Mouse (Mus musculus) CH12.LX (cell line): Measurements from ENCODE around the gene Angel2. TPM values are rescaled to one million over a fixed set of nuclear protein-coding genes. Genes with fewer than 3 reads are reported as not detected.

Source experiments
- DNase-seq: peaks from one replicate; pipeline ENCODE4 v3.0.0-alpha.2; 2013; ENCODE audit errors: extremely low read depth
- H3K27ac ChIP-seq: 2 replicates; pipeline ENCODE4 v1.5.1; 2012; ENCODE audit warnings: low read depth, mild to moderate bottlenecking, control low read depth, moderate library complexity; ENCODE audit not compliant: insufficient read depth
- H3K27me3 ChIP-seq: replicated peaks from 2 replicates; pipeline ENCODE3; 2012; ENCODE audit warnings: inconsistent platforms
- H3K36me3 ChIP-seq, 2 experiments: replicated peaks in 1 of 2; 2 replicates each; pipeline versions ENCODE3 to v1.6.1; 2012; ENCODE audit warnings: inconsistent platforms in 1 of 2, low read length in 1 of 2, mild to moderate bottlenecking in 1 of 2, mixed read lengths in 1 of 2, moderate library complexity in 1 of 2; ENCODE audit not compliant: control insufficient read depth in 1 of 2, insufficient read depth in 1 of 2
- H3K4me1 ChIP-seq, 2 experiments: 2 replicates each; pipeline ENCODE4 v1.6.1; 2012; ENCODE audit warnings: inconsistent platforms in 1 of 2, moderate library complexity in 1 of 2; ENCODE audit not compliant: insufficient read depth in 2 of 2, control insufficient read depth in 1 of 2
- H3K4me2 ChIP-seq: 2 replicates; pipeline ENCODE4 v1.6.1; 2012; ENCODE audit warnings: low read depth, mild to moderate bottlenecking, control low read depth; ENCODE audit not compliant: poor library complexity, insufficient read depth, severe bottlenecking
- H3K4me3 ChIP-seq, 3 experiments: fragments of 150-350 bp in 1 of 3; sonication (generic) in 1 of 3; replicated peaks in 1 of 3; 2 replicates each; pipeline versions ENCODE3 to v1.5.1; 2011 to 2012; ENCODE audit warnings: low read depth in 2 of 3, low read length in 2 of 3, mild to moderate bottlenecking in 2 of 3, moderate library complexity in 2 of 3, control low read depth in 1 of 3, improper control_type of control experiment in 1 of 3, inconsistent platforms in 1 of 3, mixed read lengths in 1 of 3; ENCODE audit not compliant: poor library complexity in 1 of 3
- H3K79me2 ChIP-seq: replicated peaks from 2 replicates; pipeline ENCODE4 v1.6.1; 2012; ENCODE audit warnings: mild to moderate bottlenecking, moderate library complexity; ENCODE audit not compliant: control insufficient read depth, poor library complexity, insufficient read depth, severe bottlenecking; ENCODE audit errors: extremely low read depth
- H3K9ac ChIP-seq: 2 replicates; pipeline ENCODE4 v1.6.1; 2012; ENCODE audit warnings: low read depth, mild to moderate bottlenecking, control low read depth, moderate library complexity; ENCODE audit not compliant: insufficient read depth
- H3K9me3 ChIP-seq: replicated peaks from 2 replicates; pipeline ENCODE3; 2012; ENCODE audit warnings: low read length, inconsistent platforms, mixed read lengths
- CHD1 ChIP-seq: IDR thresholded peaks from 2 replicates; pipeline ENCODE4 v1.6.1; 2012; ENCODE audit warnings: low read depth, low read length, improper control_type of control experiment, inconsistent platforms
- CTCF ChIP-seq, 2 experiments: IDR thresholded peaks in 1 of 2; conservative IDR thresholded peaks in 1 of 2; 2 replicates each; pipeline ENCODE4 v1.5.1; 2011 to 2012; ENCODE audit warnings: low read depth in 2 of 2, low read length in 2 of 2, improper control_type of control experiment in 1 of 2, inconsistent platforms in 1 of 2, mild to moderate bottlenecking in 1 of 2, moderate library complexity in 1 of 2
- E2F4 ChIP-seq: IDR thresholded peaks from 2 replicates; pipeline ENCODE4 v1.6.1; 2011; ENCODE audit warnings: low read depth, low read length, improper control_type of control experiment; ENCODE audit not compliant: insufficient replicate concordance
- GABPA ChIP-seq: IDR thresholded peaks from 2 replicates; pipeline ENCODE4 v1.6.1; 2012; ENCODE audit warnings: low read depth, low read length, improper control_type of control experiment, inconsistent platforms; ENCODE audit not compliant: insufficient replicate concordance
- HCFC1 ChIP-seq: IDR thresholded peaks from 2 replicates; pipeline ENCODE4 v1.6.1; 2012; ENCODE audit warnings: low read depth, mild to moderate bottlenecking, inconsistent platforms, low read length, improper control_type of control experiment
- IRF4 ChIP-seq: IDR thresholded peaks from 2 replicates; pipeline ENCODE4 v1.6.1; 2014; ENCODE audit warnings: low read depth, mild to moderate bottlenecking, inconsistent platforms, low read length, improper control_type of control experiment
- JUN ChIP-seq: IDR thresholded peaks from 2 replicates; pipeline ENCODE4 v1.6.1; 2011; ENCODE audit warnings: low read depth, mild to moderate bottlenecking, low read length, improper control_type of control experiment, moderate library complexity; ENCODE audit not compliant: insufficient read depth
- MAFK ChIP-seq: IDR thresholded peaks from 2 replicates; pipeline ENCODE4 v1.6.1; 2011; ENCODE audit warnings: low read length, improper control_type of control experiment; ENCODE audit not compliant: insufficient replicate concordance
- MAX ChIP-seq: IDR thresholded peaks from 2 replicates; pipeline ENCODE4 v1.6.1; 2011; ENCODE audit warnings: low read length, improper control_type of control experiment
- PAX5 ChIP-seq: IDR thresholded peaks from 2 replicates; pipeline ENCODE4 v1.6.1; 2012; ENCODE audit warnings: low read length, inconsistent platforms, mixed read lengths
- POLR2A ChIP-seq: IDR thresholded peaks from 2 replicates; pipeline ENCODE4 v1.6.1; 2011; ENCODE audit warnings: low read depth, mild to moderate bottlenecking, improper control_type of control experiment, low read length
- POLR2AphosphoS2 ChIP-seq: IDR thresholded peaks from 2 replicates; pipeline ENCODE4 v1.6.1; 2011; ENCODE audit warnings: low read depth, low read length, improper control_type of control experiment
- SMC3 ChIP-seq: IDR thresholded peaks from 2 replicates; pipeline ENCODE4 v1.6.1; 2011; ENCODE audit warnings: low read depth, low read length, improper control_type of control experiment
- TBP ChIP-seq: conservative IDR thresholded peaks from 2 replicates; pipeline ENCODE4 v1.6.1; 2011; ENCODE audit warnings: low read depth, low read length, improper control_type of control experiment
- TCF12 ChIP-seq: IDR thresholded peaks from 2 replicates; pipeline ENCODE4 v1.6.1; 2014; ENCODE audit warnings: low read depth, mild to moderate bottlenecking, inconsistent platforms, low read length, improper control_type of control experiment
- USF2 ChIP-seq: conservative IDR thresholded peaks from 2 replicates; pipeline ENCODE4 v1.6.1; 2011; ENCODE audit warnings: low read depth, low read length, improper control_type of control experiment
- ZKSCAN1 ChIP-seq: IDR thresholded peaks from 2 replicates; pipeline ENCODE4 v1.6.1; 2012; ENCODE audit warnings: low read depth, inconsistent platforms, low read length, improper control_type of control experiment, borderline replicate concordance
- ZMIZ1 ChIP-seq: IDR thresholded peaks from 2 replicates; pipeline ENCODE4 v1.6.1; 2012; ENCODE audit warnings: low read depth, mild to moderate bottlenecking, inconsistent platforms, low read length, improper control_type of control experiment
- dilution Hi-C: fragments of 300-500 bp; cut with MboI; formaldehyde crosslinking; loops from 2 replicates; pipeline ENCODE4 v1.14.3; 2020; ENCODE audit warnings: low sequenced_read_pairs; ENCODE audit not compliant: extremely low pct_unique_long_range_greater_than_20kb, extremely low pct_ligation_motif_present
- in situ Hi-C: fragments of 300-500 bp; cut with MboI; formaldehyde crosslinking; loops from 3 replicates; pipeline ENCODE4 v1.14.3; 2019; ENCODE audit warnings: low sequenced_read_pairs, low pct_ligation_motif_present, low pct_unique_long_range_greater_than_20kb, mixed read lengths
- polyA plus RNA-seq: library from polyadenylated mRNA; unstranded; fragments of >175 nt; gene quantifications from 2 replicates; pipeline ENCODE4 v1.2.1, GENCODE M21; 2012; ENCODE audit warnings: low read depth; ENCODE audit not compliant: insufficient read length
- total RNA-seq, 2 experiments: library from RNA; depleted of rRNA; stranded (reverse); fragments of 300-350 nt in 1 of 2; fragments of >200 nt in 1 of 2; gene quantifications; 2 replicates each; pipeline ENCODE4 v1.2.3; 2012 to 2014

The Angel2 gene
- total and polyA plus RNA-seq, 3 experiments: 24.4 to 49.9 (median 34.8) TPM

GRCm38 (mm10) chr1:190974833-190975232, 49.9 kb downstream of the Angel2 start:
- Histone ChIP-seq H3K36me3 (no peaks in the 10 kb centered on the region), H3K4me2 (no peak overlapping the region), H3K79me2 (no peaks in the 10 kb centered on the region), H3K27ac (no peak overlapping the region), H3K4me1 (peaks cover 0 to 18% of the 10 kb centered on the region in 2 experiments; a peak in 2 of 4 replicates), H3K4me3 (no peak overlapping the region), H3K9me3 (peaks cover 11% of the 10 kb centered on the region), H3K9ac (no peak overlapping the region), H3K27me3 (peaks cover 7% of the 10 kb centered on the region)
- in situ Hi-C loops (no loop called here), dilution Hi-C loops (no loop called here)
- TF ChIP-seq CTCF (conservative IDR thresholded peaks at IDR 0.05 in 1 of 2, IDR thresholded peaks at IDR 0.05 in 1 of 2; ENCODE audit: low read depth in 2 of 2, low read length in 2 of 2) (no peak), ZMIZ1 (no peak), TBP (no peak), SMC3 (no peak), IRF4 (no peak), JUN (no peak), POLR2AphosphoS2 (no peak), USF2 (no peak), CHD1 (no peak), GABPA (no peak), MAX (no peak), POLR2A (no peak), TCF12 (no peak), PAX5 (no peak), E2F4 (no peak), ZKSCAN1 (no peak), HCFC1 (no peak), MAFK (no peak)
- DNase-seq: no peak

- TF ChIP-seq USF2: no peak
- no peak for TF ChIP-seq POLR2AphosphoS2
- in situ Hi-C loops: no loop called here
- no peaks in the 10 kb centered on the region for H3K79me2 ChIP-seq
- peaks cover 7% of the 10 kb centered on the region for H3K27me3 ChIP-seq
- no peak for DNase-seq
- dilution Hi-C loops: no loop called here
- no peaks in the 10 kb centered on the region for H3K36me3 ChIP-seq
- peaks cover 11 to 32% of the 10 kb centered on the region in 2 experiments for H3K4me1 ChIP-seq
- no peak overlapping the region for H3K27ac ChIP-seq
- no peak overlapping the region for H3K4me2 ChIP-seq
- H3K4me3 ChIP-seq: no peak overlapping the region
- peaks cover 6% of the 10 kb centered on the region for H3K9me3 ChIP-seq
- H3K9ac ChIP-seq: no peak overlapping the region
Measured at GRCm38 (mm10) chr1:190976887-190977573, 52.1 kb downstream of the Angel2 start.
